Comparison of ENCODE assay signal across 8 mouse cellular contexts in the genomic region with DNA sequence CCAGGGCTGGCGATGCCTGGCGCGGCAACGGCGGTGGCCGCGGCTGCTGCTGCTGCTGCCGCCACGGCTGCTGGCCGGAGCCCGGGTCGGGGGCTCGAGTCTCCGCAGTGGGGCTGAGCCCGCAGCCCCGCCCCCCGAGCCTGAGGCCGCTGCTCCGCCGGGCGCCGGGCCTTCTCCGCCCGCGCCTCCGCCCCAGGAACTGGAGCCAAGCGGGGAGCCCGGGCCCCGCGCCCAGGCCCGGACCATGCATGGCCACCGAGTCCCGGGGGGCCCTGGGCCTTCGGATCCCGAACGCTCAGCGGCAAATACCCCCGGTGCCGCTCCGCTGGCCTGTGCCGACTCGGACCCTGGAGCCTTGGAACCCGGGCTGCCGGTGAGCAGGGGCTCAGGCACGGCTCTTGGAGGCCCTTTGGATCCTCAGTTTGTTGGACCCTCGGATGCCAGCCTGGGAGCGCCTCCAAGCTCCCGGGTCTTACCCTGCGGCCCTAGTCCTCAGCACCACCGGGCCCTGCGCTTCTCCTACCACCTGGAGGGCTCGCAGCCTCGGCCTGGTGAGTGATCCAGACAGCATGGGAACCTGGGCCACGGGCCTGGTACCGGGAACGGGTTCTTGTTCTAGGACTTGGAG. TPM values are rescaled to one million over a fixed set of nuclear protein-coding genes. Genes with fewer than 3 reads are reported as not detected.
DNase-seq lines count a peak whose midpoint lies in the region; ATAC-seq lines count a peak whose summit lies in the region.

No protein-coding gene starts in this region.

- no peaks in the 10 kb centered on the region for H3K9me3 ChIP-seq in forebrain, embryonic 12.5 days
- no peaks in the 10 kb centered on the region for H3K9me3 ChIP-seq in midbrain, embryonic 16.5 days (replicated peaks; ENCODE audit: control insufficient read depth, low read length, poor library complexity, severe bottlenecking)

- H3K4me2 ChIP-seq in forebrain, embryonic 12.5 days: peak overlapping the region; percentile 67
- H3K4me2 ChIP-seq in midbrain, embryonic 16.5 days (ENCODE audit: low read length): peak overlapping the region; percentile 79

- DNase-seq in ovary, postnatal 10 days (ENCODE audit: low spot score): peak; percentile 10
- no peak for DNase-seq in ovary, adult 18-20 months (ENCODE audit: low spot score)
- peak; percentile 44 for DNase-seq in heart, postnatal 4 days
- DNase-seq in left cerebral cortex, postnatal 36 days (ENCODE audit: low spot score in 2 of 2): peak; percentile 29 to 48
- DNase-seq in spleen, postnatal 4 days (ENCODE audit: low spot score in 2 of 2): no peak

- H3K27ac ChIP-seq in brown adipose tissue, adult 24 weeks (replicated peaks; ENCODE audit: low read depth, low read length): no peak overlapping the region
- H3K27ac ChIP-seq in forebrain, embryonic 12.5 days: peak overlapping the region; percentile 95
- peak overlapping the region; percentile 93 for H3K27ac ChIP-seq in midbrain, embryonic 16.5 days (ENCODE audit: low read length)

- no peaks in the 10 kb centered on the region for H3K4me1 ChIP-seq in brown adipose tissue, adult 24 weeks (ENCODE audit: control insufficient read depth, insufficient read depth, insufficient read length, low read length)
- H3K4me1 ChIP-seq in forebrain, embryonic 12.5 days: peaks cover 22% of the 10 kb centered on the region
- H3K4me1 ChIP-seq in midbrain, embryonic 16.5 days (ENCODE audit: control insufficient read depth, insufficient read depth, low read length): peaks cover 21% of the 10 kb centered on the region

- peak overlapping the region; percentile 81 for H3K9ac ChIP-seq in forebrain, embryonic 12.5 days
- peak overlapping the region; percentile 89 for H3K9ac ChIP-seq in midbrain, embryonic 16.5 days (ENCODE audit: low read depth, low read length)

- H3K4me3 ChIP-seq in brown adipose tissue, adult 24 weeks (ENCODE audit: insufficient read depth, low read depth, low read length): peak overlapping the region; percentile 71
- H3K4me3 ChIP-seq in forebrain, embryonic 12.5 days (replicated peaks): peak overlapping the region; percentile 71
- peak overlapping the region; percentile 65 for H3K4me3 ChIP-seq in midbrain, embryonic 16.5 days (ENCODE audit: low read depth, low read length)

- ATAC-seq in forebrain, embryonic 12.5 days (ENCODE audit: low FRiP score): peak; percentile 79; the same call in 1 of the 2 replicates
- ATAC-seq in midbrain, embryonic 16.5 days: peak; percentile 71

- H3K36me3 ChIP-seq in forebrain, embryonic 12.5 days (replicated peaks): no peaks in the 10 kb centered on the region
- no peaks in the 10 kb centered on the region for H3K36me3 ChIP-seq in midbrain, embryonic 16.5 days (ENCODE audit: control insufficient read depth, insufficient read depth, low read length)

- intact Hi-C loops in left cerebral cortex, postnatal 36 days (cut with DNase I): no loop called here

- 0 out of 2 replicates have a peak, but pooled peaks cover 4% of the 10 kb centered on the region for H3K27me3 ChIP-seq in forebrain, embryonic 12.5 days
- no peaks in the 10 kb centered on the region; the same call in 1 of the 2 replicates for H3K27me3 ChIP-seq in midbrain, embryonic 16.5 days (ENCODE audit: control insufficient read depth, insufficient read depth, low read depth, low read length)

- WGBS in forebrain, embryonic 12.5 days: 20% methylated on average over 42 of the region's 56 CpGs
- WGBS in midbrain, embryonic 16.5 days: 19% methylated on average over 29 of the region's 56 CpGs

RNA-seq across cellular contexts. Expression of gene Fgd1, which starts 1.6 kb away (rescaled TPM):
- 1.8 and 2.4 TPM in 2 replicates for polyA plus RNA-seq in brown adipose tissue, adult 24 weeks (2012; ENCODE audit: insufficient read depth, insufficient read length, missing spikeins)
- polyA plus RNA-seq in forebrain, embryonic 12.5 days (2016; fragmentation: Nextera tagmentation; extraction: Ambion mirVana): 12.0 and 12.3 TPM in 2 replicates
- 10 to 100 TPM; 23.7 to 25.6 TPM for total RNA-seq in heart, postnatal 4 days (2021)
- total RNA-seq in left cerebral cortex, postnatal 36 days (2021): 10 to 100 TPM; 17.8 to 18.4 TPM
- polyA plus RNA-seq in midbrain, embryonic 16.5 days (2015; fragmentation: Nextera tagmentation; extraction: Ambion mirVana): 13.1 and 13.4 TPM in 2 replicates

RNA-seq across cellular contexts. Expression of gene Gnl3l, which starts 30.4 kb away (rescaled TPM):
- 9.8 and 10.3 TPM in 2 replicates for polyA plus RNA-seq in brown adipose tissue, adult 24 weeks (2012; ENCODE audit: insufficient read depth, insufficient read length, missing spikeins)
- 51.5 and 56.8 TPM in 2 replicates for polyA plus RNA-seq in forebrain, embryonic 12.5 days (2016; fragmentation: Nextera tagmentation; extraction: Ambion mirVana)
- 10 to 100 TPM; 34.3 to 37.9 TPM for total RNA-seq in heart, postnatal 4 days (2021)
- total RNA-seq in left cerebral cortex, postnatal 36 days (2021): 100 to 1,000 TPM; 201 TPM
- polyA plus RNA-seq in midbrain, embryonic 16.5 days (2015; fragmentation: Nextera tagmentation; extraction: Ambion mirVana): 94.7 and 95.9 TPM in 2 replicates

RNA-seq across cellular contexts. Expression of gene Tsr2, which starts 48.8 kb away (rescaled TPM):
- 9.0 and 12.6 TPM in 2 replicates for polyA plus RNA-seq in brown adipose tissue, adult 24 weeks (2012; ENCODE audit: insufficient read depth, insufficient read length, missing spikeins)
- 39.5 and 44.0 TPM in 2 replicates for polyA plus RNA-seq in forebrain, embryonic 12.5 days (2016; fragmentation: Nextera tagmentation; extraction: Ambion mirVana)
- total RNA-seq in heart, postnatal 4 days (2021): 10 to 100 TPM; 12.9 to 13.0 TPM
- 10 to 100 TPM; 72.6 to 75.3 TPM for total RNA-seq in left cerebral cortex, postnatal 36 days (2021)
- 38.2 and 38.8 TPM in 2 replicates for polyA plus RNA-seq in midbrain, embryonic 16.5 days (2015; fragmentation: Nextera tagmentation; extraction: Ambion mirVana)

Comparison
In these comparisons a context has a peak if more than half of its experiments do, and no peak if none do; other contexts are left out.
1. DNase-seq: peak in ovary, postnatal 10 days (single experiment), heart, postnatal 4 days (single experiment) and left cerebral cortex, postnatal 36 days (2 of 2); none in ovary, adult 18-20 months (single experiment) and spleen, postnatal 4 days (0 of 2).
2. Peak in every context shown above with its lines, with median percentiles within 50 percentile points of each other: H3K4me3 ChIP-seq.